Mouse (Mus musculus) stomach, embryonic 14.5 days (tissue): Measurements from ENCODE around the gene Tmod1. TPM values are rescaled to one million over a fixed set of nuclear protein-coding genes. Genes with fewer than 3 reads are reported as not detected.

ENCODE experiments used
- ATAC-seq: fragments of 200-750 bp; cut with Nextera tagmentation; 2 replicates; pipeline ENCODE4 v1.8.0; 2017; ENCODE audit warnings: low read depth, moderate TSS enrichment; ENCODE audit not compliant: insufficient number of reproducible peaks, insufficient read depth, low FRiP score
- H3K27ac ChIP-seq: fragments of 300-500 bp; sonication (generic); 2 replicates; pipeline ENCODE4 v1.5.1; 2014; ENCODE audit warnings: mild to moderate bottlenecking, low read length, moderate library complexity, mixed read lengths
- H3K27me3 ChIP-seq: fragments of 300-500 bp; sonication (generic); 2 replicates; pipeline ENCODE4 v1.6.1; 2014; ENCODE audit warnings: low read length, control low read depth, mixed read lengths; ENCODE audit not compliant: control insufficient read depth, insufficient read depth
- H3K36me3 ChIP-seq: fragments of 300-500 bp; sonication (generic); 2 replicates; pipeline ENCODE4 v1.6.1; 2014; ENCODE audit warnings: mild to moderate bottlenecking, control low read depth, low read length, moderate library complexity, mixed read lengths; ENCODE audit not compliant: control insufficient read depth, insufficient read depth
- H3K4me1 ChIP-seq: fragments of 300-500 bp; sonication (generic); 2 replicates; pipeline ENCODE4 v1.6.1; 2014; ENCODE audit warnings: low read length, control low read depth, mixed read lengths; ENCODE audit not compliant: control insufficient read depth, insufficient read depth
- H3K4me2 ChIP-seq: fragments of 300-500 bp; sonication (generic); replicated peaks from 2 replicates; pipeline ENCODE4 v1.6.1; 2014; ENCODE audit warnings: low read depth, low read length, control low read depth
- H3K4me3 ChIP-seq: fragments of 300-500 bp; sonication (generic); 2 replicates; pipeline ENCODE4 v1.5.1; 2014; ENCODE audit warnings: low read depth, low read length, control low read depth
- H3K9ac ChIP-seq: fragments of 300-500 bp; sonication (generic); replicated peaks from 2 replicates; pipeline ENCODE4 v1.6.1; 2014; ENCODE audit warnings: low read depth, mild to moderate bottlenecking, control low read depth, low read length, moderate library complexity, mixed read lengths
- H3K9me3 ChIP-seq: fragments of 300-500 bp; sonication (generic); 2 replicates; pipeline ENCODE4 v1.6.1; 2016; ENCODE audit warnings: low read depth, low read length, control low read depth; ENCODE audit not compliant: control insufficient read depth
- WGBS: fragments of 180-500 bp; shearing (Covaris S2); extraction: QIAGEN DNeasy Blood & Tissue Kit; methylation state at CpG from one replicate; pipeline ENCODE4 v1.1.7; 2014; 5-methylcytosine and 5-hydroxymethylcytosine counted together
- polyA plus RNA-seq: library from polyadenylated mRNA; unstranded; fragments of >200 nt; fragmentation: Nextera tagmentation; extraction: Ambion mirVana; gene quantifications from 2 replicates; pipeline ENCODE4 v1.2.1, GENCODE M21; 2014

The Tmod1 gene
- polyA plus RNA-seq, 1 experiment from 2014 or later: 3.2 TPM

DNA sequence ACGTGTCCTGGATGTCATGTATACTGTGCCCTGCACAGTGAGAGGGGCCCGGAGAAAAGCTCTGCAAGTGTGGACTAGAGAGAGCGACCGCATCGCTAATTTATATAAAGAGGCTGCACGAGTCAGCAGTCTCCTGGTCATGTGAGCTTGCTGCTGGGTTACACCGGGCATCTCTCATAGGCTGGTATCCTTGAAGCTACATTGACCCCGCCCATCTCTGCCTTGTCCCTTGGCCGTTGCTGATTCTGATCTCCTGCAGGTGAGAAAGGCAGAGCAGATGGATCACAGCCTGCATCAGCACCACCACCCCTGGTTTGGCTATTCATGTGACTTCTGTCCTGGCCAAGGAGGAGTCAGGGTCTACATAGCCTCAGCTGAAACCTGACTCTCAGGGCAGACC is 60.4 kb downstream of the Tmod1 start:
- no peak overlapping the region for H3K4me3 ChIP-seq
- no peak for ATAC-seq
- no peaks in the 10 kb centered on the region for H3K27me3 ChIP-seq
- H3K4me1 ChIP-seq: peaks cover 11% of the 10 kb centered on the region; the same call in 1 of the 2 replicates
- no peak overlapping the region for H3K27ac ChIP-seq
- H3K9ac ChIP-seq: no peak overlapping the region
- H3K9me3 ChIP-seq: no peaks in the 10 kb centered on the region
- 70% methylated on average over 9 of the region's 9 CpGs for WGBS
- H3K36me3 ChIP-seq: no peaks in the 10 kb centered on the region
- H3K4me2 ChIP-seq: no peak overlapping the region

DNA sequence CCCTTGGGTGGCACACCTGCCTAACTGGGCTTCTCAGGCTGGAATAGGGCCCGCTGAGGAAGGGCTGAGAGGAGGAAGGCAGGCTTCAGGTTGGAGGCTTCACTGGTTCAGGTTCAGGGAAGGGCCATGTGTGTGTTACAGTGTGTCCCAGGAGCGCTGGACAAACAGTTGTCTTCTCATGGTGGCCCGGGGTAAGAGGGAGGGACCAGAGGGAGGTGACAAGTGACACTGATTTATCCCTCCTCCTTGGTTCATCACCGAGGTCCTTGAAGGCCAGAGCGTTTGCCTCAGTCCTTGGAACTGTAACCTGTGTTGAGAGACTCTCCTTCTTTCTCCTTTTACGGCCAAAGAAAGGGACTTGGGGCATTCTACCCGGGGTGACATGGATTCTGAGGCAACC is 61.8 kb downstream of the Tmod1 start:
- ATAC-seq: no peak
- peaks cover 11% of the 10 kb centered on the region; the same call in 1 of the 2 replicates for H3K4me1 ChIP-seq
- no peak overlapping the region for H3K9ac ChIP-seq
- no peaks in the 10 kb centered on the region for H3K36me3 ChIP-seq
- H3K4me2 ChIP-seq: no peak overlapping the region
- no peak overlapping the region for H3K4me3 ChIP-seq
- WGBS: 35% methylated on average over 7 of the region's 7 CpGs
- no peaks in the 10 kb centered on the region for H3K27me3 ChIP-seq
- no peak overlapping the region for H3K27ac ChIP-seq
- H3K9me3 ChIP-seq: no peaks in the 10 kb centered on the region

DNA sequence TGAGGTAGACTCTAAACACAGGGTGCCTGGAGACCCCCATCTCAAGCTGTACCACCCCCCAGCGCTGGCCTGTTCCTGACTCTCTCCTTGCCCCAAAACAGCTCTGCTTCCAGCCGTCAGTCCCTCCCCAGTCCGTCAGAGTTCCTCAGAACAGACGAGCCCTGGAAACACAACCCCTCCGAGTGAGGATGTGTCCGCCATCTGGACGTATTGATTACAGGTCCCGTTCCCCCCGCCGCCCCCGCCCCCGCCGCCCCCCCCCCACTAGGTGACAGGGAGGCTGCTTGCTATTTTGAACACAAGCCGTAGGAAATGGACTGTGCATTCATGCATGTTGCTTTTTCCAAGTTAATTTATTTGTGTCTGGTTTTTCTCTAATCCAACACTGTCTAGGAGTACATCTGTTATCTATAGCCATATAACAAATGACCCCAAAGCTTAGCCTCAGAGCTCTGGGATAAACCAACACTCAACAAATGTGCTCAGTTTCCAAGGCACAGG is 62.5 kb downstream of the Tmod1 start:
- H3K9me3 ChIP-seq: no peaks in the 10 kb centered on the region
- H3K27ac ChIP-seq: no peak overlapping the region
- no peaks in the 10 kb centered on the region for H3K36me3 ChIP-seq
- no peak overlapping the region for H3K9ac ChIP-seq
- H3K4me3 ChIP-seq: no peak overlapping the region
- WGBS: 12% methylated on average over 14 of the region's 14 CpGs
- H3K27me3 ChIP-seq: no peaks in the 10 kb centered on the region
- peaks cover 11% of the 10 kb centered on the region; the same call in 1 of the 2 replicates for H3K4me1 ChIP-seq
- peak; percentile 38; the same call in 1 of the 2 replicates for ATAC-seq
- H3K4me2 ChIP-seq: no peak overlapping the region

DNA sequence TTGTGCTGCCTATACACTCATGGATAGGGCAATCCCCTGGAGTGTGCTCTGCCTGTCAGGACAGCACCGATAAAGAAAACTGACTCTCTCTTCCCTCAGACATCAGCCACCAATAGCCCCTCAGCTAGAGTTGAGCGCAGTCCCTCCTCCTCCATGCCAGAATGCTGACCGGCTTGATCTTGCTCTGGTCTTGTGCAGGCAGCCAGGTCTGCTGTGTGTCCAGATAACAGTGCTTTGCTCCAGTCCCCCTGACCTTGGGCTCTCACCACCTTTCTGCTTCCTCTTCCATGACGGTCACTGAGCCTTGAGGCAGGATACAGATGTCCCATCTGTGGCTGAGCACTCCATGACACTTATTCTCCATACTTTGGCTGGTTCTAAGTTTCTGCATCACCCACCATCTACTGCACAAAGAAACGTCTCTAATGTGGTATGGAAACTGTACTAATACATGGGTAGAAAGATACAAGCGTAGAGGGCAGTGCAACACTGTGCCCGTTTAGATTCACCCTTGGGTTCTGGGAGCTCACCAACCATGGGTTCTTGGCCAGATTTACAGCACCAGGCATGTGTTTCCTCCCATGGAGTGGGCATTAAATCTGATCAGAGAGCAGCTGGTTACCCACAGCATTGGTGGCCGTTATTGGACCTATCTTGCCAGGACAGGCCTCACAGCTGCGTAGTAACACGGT is 63.5 kb downstream of the Tmod1 start:
- no peaks in the 10 kb centered on the region for H3K27me3 ChIP-seq
- no peak overlapping the region for H3K4me3 ChIP-seq
- no peak for ATAC-seq
- no peak overlapping the region for H3K4me2 ChIP-seq
- H3K36me3 ChIP-seq: no peaks in the 10 kb centered on the region
- H3K4me1 ChIP-seq: peaks cover 11% of the 10 kb centered on the region; the same call in 1 of the 2 replicates
- H3K9me3 ChIP-seq: no peaks in the 10 kb centered on the region
- H3K27ac ChIP-seq: no peak overlapping the region
- WGBS: 93% methylated on average over 10 of the region's 10 CpGs
- H3K9ac ChIP-seq: no peak overlapping the region

DNA sequence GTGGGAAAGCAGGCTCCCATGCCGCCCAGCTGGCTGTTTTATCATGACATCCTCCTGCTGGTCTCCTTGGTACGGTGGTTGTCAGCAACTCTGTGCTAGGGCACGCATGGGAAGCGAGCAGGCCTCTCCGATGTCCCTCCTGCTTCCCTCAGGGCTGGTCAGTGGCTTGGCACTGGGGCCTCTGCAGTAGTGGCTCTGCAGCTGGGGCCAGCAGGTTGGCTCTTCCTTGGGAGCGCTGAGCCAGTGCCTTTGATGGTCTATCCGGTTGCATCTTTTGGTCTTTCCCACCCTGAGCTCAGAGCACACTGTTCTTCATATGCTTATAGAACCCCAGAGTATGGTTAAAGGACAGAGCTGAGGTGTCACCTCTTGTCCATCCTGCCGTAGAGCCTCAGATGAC is 71.3 kb downstream of the Tmod1 start:
- ATAC-seq: no peak
- no peak overlapping the region for H3K4me3 ChIP-seq
- H3K4me1 ChIP-seq: no peaks in the 10 kb centered on the region
- H3K27ac ChIP-seq: no peak overlapping the region
- WGBS: 86% methylated on average over 8 of the region's 8 CpGs
- H3K9ac ChIP-seq: no peak overlapping the region
- H3K4me2 ChIP-seq: no peak overlapping the region
- no peaks in the 10 kb centered on the region; the same call in 1 of the 2 replicates for H3K36me3 ChIP-seq
- no peaks in the 10 kb centered on the region for H3K9me3 ChIP-seq
- no peaks in the 10 kb centered on the region for H3K27me3 ChIP-seq

DNA sequence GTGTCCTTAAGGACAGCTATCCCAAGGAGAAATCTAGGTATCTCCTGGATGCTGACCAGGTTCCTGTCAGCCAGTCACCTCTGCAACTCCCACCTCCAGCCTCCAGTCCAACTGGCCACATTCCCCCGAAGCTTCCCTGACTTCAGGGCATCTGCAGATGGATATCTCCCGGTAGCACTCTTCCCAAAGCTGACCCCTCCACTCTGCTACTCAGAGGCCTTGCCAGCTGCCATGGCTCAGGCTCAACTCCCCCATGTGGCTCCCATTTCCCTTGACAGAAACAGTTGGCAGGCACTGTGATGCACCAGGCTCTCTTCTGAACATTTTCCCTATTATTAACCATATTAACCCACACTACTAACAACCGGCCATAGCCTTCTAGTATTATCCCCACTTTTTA is 72.6 kb downstream of the Tmod1 start:
- H3K4me3 ChIP-seq: no peak overlapping the region
- 52% methylated on average over 3 of the region's 3 CpGs for WGBS
- H3K9ac ChIP-seq: no peak overlapping the region
- no peaks in the 10 kb centered on the region for H3K4me1 ChIP-seq
- ATAC-seq: no peak
- peaks cover 8% of the 10 kb centered on the region for H3K36me3 ChIP-seq
- no peak overlapping the region for H3K27ac ChIP-seq
- no peak overlapping the region for H3K4me2 ChIP-seq
- no peaks in the 10 kb centered on the region for H3K27me3 ChIP-seq
- no peaks in the 10 kb centered on the region for H3K9me3 ChIP-seq

DNA sequence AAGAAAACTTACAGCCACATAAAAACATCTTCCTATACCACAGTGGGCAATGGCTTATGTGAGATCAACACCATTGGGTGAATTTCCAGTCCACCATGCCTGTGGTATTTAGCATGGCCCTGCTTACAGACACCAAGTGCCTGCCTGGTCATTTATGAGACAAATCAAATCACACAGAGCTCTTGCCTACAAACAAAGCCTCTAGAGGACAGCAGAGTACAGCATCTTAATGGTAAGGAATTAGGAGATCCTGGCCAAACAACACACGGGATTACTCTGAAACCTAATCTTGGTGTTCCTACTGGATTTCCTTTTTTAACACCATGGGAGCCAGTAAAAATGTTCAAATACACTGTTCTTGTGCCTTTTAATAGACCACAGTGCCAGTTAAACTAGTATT is 76.6 kb downstream of the Tmod1 start:
- Histone ChIP-seq H3K9me3 (no peaks in the 10 kb centered on the region), H3K36me3 (peaks cover 48% of the 10 kb centered on the region)
- WGBS: 60% methylated on average over 1 of the region's 1 CpGs

DNA sequence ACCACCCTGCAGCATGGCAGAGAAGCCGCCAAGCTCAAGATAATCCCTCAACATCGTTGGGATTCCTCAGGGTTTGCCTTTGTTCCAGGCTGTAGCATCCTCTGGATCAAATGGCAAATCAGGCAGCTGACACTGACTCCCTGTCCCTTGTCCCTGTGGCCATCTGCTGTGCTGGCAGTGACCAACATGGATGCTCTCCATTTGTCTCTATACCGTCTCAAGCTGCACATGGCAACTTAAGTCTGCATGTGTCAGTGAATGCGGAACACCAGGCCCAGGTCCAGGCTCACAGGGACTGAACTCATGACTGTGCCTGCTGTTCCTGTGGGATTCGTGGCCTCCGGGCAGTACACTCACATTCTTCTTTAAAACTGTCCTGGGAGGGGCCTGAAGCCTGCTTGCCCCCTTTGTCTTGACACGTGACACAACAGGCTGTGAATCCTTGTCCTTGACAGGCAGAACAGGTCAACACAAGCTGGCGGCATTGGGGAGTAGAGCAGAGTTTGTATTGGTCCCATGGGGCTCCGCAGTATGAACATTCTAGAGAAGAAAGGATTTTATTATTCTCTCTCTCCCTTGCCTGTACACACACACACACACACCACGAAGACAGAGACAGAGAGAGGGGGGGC is 77.9 kb downstream of the Tmod1 start:
- H3K4me3 ChIP-seq: no peak overlapping the region
- no peaks in the 10 kb centered on the region for H3K27me3 ChIP-seq
- no peak overlapping the region for H3K27ac ChIP-seq
- no peaks in the 10 kb centered on the region for H3K9me3 ChIP-seq
- H3K36me3 ChIP-seq: peaks cover 56% of the 10 kb centered on the region
- H3K9ac ChIP-seq: no peak overlapping the region
- WGBS: 88% methylated on average over 10 of the region's 10 CpGs
- no peak for ATAC-seq
- H3K4me1 ChIP-seq: no peaks in the 10 kb centered on the region
- no peak overlapping the region for H3K4me2 ChIP-seq

More for the DNA sequence above, 76.6 kb downstream of the Tmod1 start:
- Histone ChIP-seq H3K27ac (no peak overlapping the region), H3K4me3 (no peak overlapping the region), H3K4me2 (no peak overlapping the region), H3K4me1 (no peaks in the 10 kb centered on the region), H3K27me3 (no peaks in the 10 kb centered on the region), H3K9ac (no peak overlapping the region)
- ATAC-seq: no peak
